Mouse (Mus musculus) G1E (cell line): ENCODE results near the gene Dthd1.

Experiments
- CTCF ChIP-seq: IDR thresholded peaks from 2 replicates; pipeline ENCODE4 v1.5.1; 2012; ENCODE audit warnings: low read depth, low read length, inconsistent platforms, mixed read lengths
- POLR2AphosphoS5 ChIP-seq: IDR thresholded peaks from 2 replicates; pipeline ENCODE4 v1.6.1; 2012; ENCODE audit warnings: low read depth, low read length, inconsistent platforms; ENCODE audit not compliant: insufficient replicate concordance

DNA sequence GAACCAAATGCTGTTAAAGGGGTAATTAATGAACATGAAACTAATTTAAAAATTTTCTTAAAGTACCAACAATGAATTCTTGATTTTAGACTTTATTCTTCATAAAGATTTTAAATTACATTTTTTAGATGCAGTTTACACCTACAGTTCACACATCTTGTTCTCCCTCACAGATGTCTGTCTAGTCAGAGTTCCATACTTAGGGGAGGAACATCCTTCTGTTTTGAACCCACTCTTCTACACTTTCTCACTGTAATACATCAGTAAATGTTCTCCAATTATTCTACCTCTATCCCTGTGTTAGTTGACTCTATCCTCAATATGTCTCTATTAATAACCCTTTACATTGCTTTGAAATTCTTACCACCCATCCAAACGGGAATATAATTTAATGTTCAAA is 20.8 kb upstream of the Dthd1 start:
- TF ChIP-seq CTCF (no peak), POLR2AphosphoS5 (no peak)
